Mouse (Mus musculus) brain, embryonic 14.5 days (tissue): ENCODE measurements at regions not wholly inside any gene's neighbourhood (a gene's known extent, or its start where the extent isn't known, plus 50 kb on each side); places are given as distances from the start of the nearest gene placed in this dataset.
A peak's percentile ranks its signal among the peaks of the same experiment; 100 is the strongest.

Experiments
- DNase-seq: peaks from one replicate; pipeline ENCODE4 v3.0.0-alpha.2; 2011; ENCODE audit warnings: low read depth
- CTCF ChIP-seq: fragments of 200-500 bp; IDR thresholded peaks from 2 replicates; pipeline ENCODE4 v1.5.1; 2012; ENCODE audit warnings: inconsistent platforms, mild to moderate bottlenecking, moderate library complexity, borderline replicate concordance; ENCODE audit not compliant: insufficient read depth, insufficient read length; ENCODE audit errors: extremely low read depth
- POLR2A ChIP-seq: fragments of 200-500 bp; IDR thresholded peaks from 2 replicates; pipeline ENCODE4 v1.6.1; 2012; ENCODE audit warnings: mild to moderate bottlenecking, inconsistent platforms, borderline replicate concordance; ENCODE audit not compliant: poor library complexity, insufficient read depth, insufficient read length, severe bottlenecking; ENCODE audit errors: extremely low read depth

GRCm38 (mm10) chr15:67673276-67673675 lies 1172.6 kb upstream of the Lrrc6 start:
- no peak for DNase-seq
- TF ChIP-seq CTCF (no peak), POLR2A (no peak)

- DNase-seq, result no peak
- TF ChIP-seq CTCF (no peak), POLR2A (no peak)
Observed at GRCm38 (mm10) chr15:67636155-67636554, 1135.4 kb upstream of the Lrrc6 start.

- DNase-seq, result no peak
- no peak for TF ChIP-seq CTCF
- TF ChIP-seq POLR2A, result no peak
Observed at GRCm38 (mm10) chr15:67626704-67627287, 1126.1 kb upstream of the Lrrc6 start.

- TF ChIP-seq CTCF (no peak), POLR2A (no peak)
- peak; percentile 2 for DNase-seq
Observed at GRCm38 (mm10) chr15:67611896-67612295, 1111.2 kb upstream of the Lrrc6 start.

- TF ChIP-seq CTCF (no peak), POLR2A (no peak)
- peak; percentile 11 for DNase-seq
Observed at GRCm38 (mm10) chr15:67598426-67598825, 1097.7 kb upstream of the Lrrc6 start.

GRCm38 (mm10) chr15:67576581-67576980 lies 1075.9 kb upstream of the Lrrc6 start:
- TF ChIP-seq POLR2A, result no peak
- DNase-seq, result no peak

- TF ChIP-seq POLR2A (no peak), CTCF (no peak)
- no peak for DNase-seq
Observed at GRCm38 (mm10) chr15:67571614-67572013, 1070.9 kb upstream of the Lrrc6 start.

GRCm38 (mm10) chr15:67557304-67557703 lies 1056.6 kb upstream of the Lrrc6 start:
- no peak for DNase-seq
- no peak for TF ChIP-seq POLR2A
- no peak for TF ChIP-seq CTCF

- TF ChIP-seq CTCF (no peak), POLR2A (no peak)
Observed at GRCm38 (mm10) chr15:67551911-67552310, 1051.2 kb upstream of the Lrrc6 start.

GRCm38 (mm10) chr15:67546896-67547400 lies 1046.2 kb upstream of the Lrrc6 start:
- TF ChIP-seq CTCF (no peak), POLR2A (no peak)
- peak; percentile 28 for DNase-seq

More at GRCm38 (mm10) chr15:67551911-67552310, 1051.2 kb upstream of the Lrrc6 start:
- DNase-seq, result no peak

- DNase-seq, result no peak
- TF ChIP-seq POLR2A, result no peak
- TF ChIP-seq CTCF, result no peak
Observed at GRCm38 (mm10) chr15:67545745-67546144, 1045.0 kb upstream of the Lrrc6 start.

- no peak for TF ChIP-seq CTCF
- no peak for TF ChIP-seq POLR2A
- no peak for DNase-seq
Observed at GRCm38 (mm10) chr15:67513722-67514121, 1013.0 kb upstream of the Lrrc6 start.

GRCm38 (mm10) chr15:67495001-67495658 lies 994.4 kb upstream of the Lrrc6 start:
- TF ChIP-seq POLR2A (no peak), CTCF (no peak)
- DNase-seq, result peak; percentile 51
